Comparison of ENCODE assay signal across 16 mouse cellular contexts in the genomic region with DNA sequence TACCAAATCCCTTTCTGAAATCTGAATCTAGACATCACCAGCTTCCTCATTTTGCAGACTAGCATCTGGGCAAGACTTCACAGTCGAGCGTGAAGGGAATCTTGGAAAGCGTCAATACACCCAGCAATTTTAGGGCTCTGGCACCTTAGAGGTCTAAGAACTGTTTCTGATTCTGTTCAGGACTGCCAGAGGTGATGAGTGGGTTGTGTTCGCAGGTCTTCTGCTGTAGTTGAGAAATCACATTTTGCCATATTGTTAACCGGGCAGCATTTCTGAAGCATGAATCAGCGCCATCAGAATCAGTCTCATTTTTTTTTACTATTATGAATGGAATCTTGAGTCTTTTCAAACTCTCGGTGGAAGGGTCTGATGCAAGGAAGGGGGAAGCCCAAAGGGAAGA.
DNase-seq lines count a peak whose midpoint lies in the region.
"Had no signal": no experiment of that assay in that cellular context is flagged by ENCODE, and none has a peak within 500 bp of the region (broad histone marks: within the 10 kb centered on the region; RNA-seq: fewer than 3 reads in every experiment).

No protein-coding gene starts in this region.

- intact Hi-C loops in left cerebral cortex, postnatal 4 days (cut with DNase I) = no loop called here
- intact Hi-C loops in left cerebral cortex, postnatal 14 days (cut with DNase I) = no loop called here

- DNase-seq in left cerebral cortex, adult 11 months (ENCODE audit: low spot score) = peak; percentile 23
- DNase-seq in left cerebral cortex, postnatal 4 days = no peak
- peak; percentile 30 for DNase-seq in NIH3T3 (ENCODE audit: low read depth)
- DNase-seq in left cerebral cortex, postnatal 14 days (ENCODE audit: low spot score in 2 of 2) = peak; percentile 32 to 52
- peak; percentile 71 for DNase-seq in telencephalon, adult 2 months (ENCODE audit: low read depth, low spot score)
- DNase-seq in embryo, embryonic 11 days = no peak
- DNase-seq in urinary bladder, adult 2 months (ENCODE audit: low spot score) = no peak
- DNase-seq: adrenal gland, postnatal 36 days; B cell, adult 2 months; cerebellum, adult 11 months; cerebellum, postnatal 10 days; gastrocnemius, postnatal 25 days; heart, adult 2 months; heart, postnatal 14 days; kidney, postnatal 25 days; liver, postnatal 0 days had no signal

Comparison
In these comparisons a context has a peak if more than half of its experiments do, and no peak if none do; other contexts are left out.
1. DNase-seq: peak in left cerebral cortex, adult 11 months (single experiment), NIH3T3 (single experiment), left cerebral cortex, postnatal 14 days (2 of 2) and telencephalon, adult 2 months (single experiment); none in left cerebral cortex, postnatal 4 days (single experiment), embryo, embryonic 11 days (single experiment) and urinary bladder, adult 2 months (single experiment).